Mouse (Mus musculus) splenic B cell, adult 2 months (primary cell): Measurements from ENCODE around the gene Ndufs5.

ENCODE experiments used
- DNase-seq: peaks from one replicate; pipeline ENCODE4 v3.0.0-alpha.2; 2011; ENCODE audit warnings: low read depth, low spot score
- H3K27me3 ChIP-seq: 2 replicates; pipeline ENCODE4 v1.6.1; 2012; ENCODE audit warnings: mild to moderate bottlenecking, low read length, moderate library complexity, mixed read lengths; ENCODE audit not compliant: control insufficient read depth, poor library complexity, insufficient read depth, severe bottlenecking
- H3K36me3 ChIP-seq: 2 replicates; pipeline ENCODE4 v1.6.1; 2012; ENCODE audit warnings: mild to moderate bottlenecking, low read length, moderate library complexity, mixed read lengths; ENCODE audit not compliant: control insufficient read depth, poor library complexity, insufficient read depth, severe bottlenecking

Gene Ndufs5

GRCm38 (mm10) chr4:123721761-123722160 is 3.8 kb upstream of the Ndufs5 start:
- H3K27me3 ChIP-seq, result no peaks in the 10 kb centered on the region
- DNase-seq, result no peak
- no peaks in the 10 kb centered on the region for H3K36me3 ChIP-seq

- peaks cover 3% of the 10 kb centered on the region; the same call in 1 of the 2 replicates for H3K36me3 ChIP-seq
- DNase-seq, result no peak
- H3K27me3 ChIP-seq, result no peaks in the 10 kb centered on the region
Measured at GRCm38 (mm10) chr4:123718434-123718780, 405 bp upstream of the Ndufs5 start.

DNA sequence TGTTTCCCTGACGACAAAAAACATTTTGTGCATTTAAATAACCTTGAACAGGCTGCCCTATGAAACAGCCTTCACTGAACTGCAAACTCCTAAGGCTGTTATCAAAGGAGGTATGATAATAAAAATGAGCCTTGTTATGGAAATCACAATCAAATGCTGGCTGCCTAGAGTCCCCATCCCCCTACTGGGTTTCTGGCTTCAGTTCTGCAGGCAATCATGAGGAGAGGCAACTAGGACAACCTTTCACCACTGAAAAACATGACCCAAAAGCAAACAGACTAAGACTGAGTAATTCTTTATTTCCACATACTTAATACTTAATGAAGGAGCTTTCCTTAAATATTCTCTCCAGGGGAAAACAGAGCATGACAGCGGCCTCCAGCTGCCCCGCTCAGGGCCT is 5.6 kb downstream of the Ndufs5 start:
- no peaks in the 10 kb centered on the region for H3K27me3 ChIP-seq
- peaks cover 3% of the 10 kb centered on the region; the same call in 1 of the 2 replicates for H3K36me3 ChIP-seq
- no peak for DNase-seq

- H3K27me3 ChIP-seq, result no peaks in the 10 kb centered on the region
- DNase-seq, result no peak
- H3K36me3 ChIP-seq, result no peaks in the 10 kb centered on the region
Measured at GRCm38 (mm10) chr4:123707340-123707739, 10.7 kb downstream of the Ndufs5 start.

DNA sequence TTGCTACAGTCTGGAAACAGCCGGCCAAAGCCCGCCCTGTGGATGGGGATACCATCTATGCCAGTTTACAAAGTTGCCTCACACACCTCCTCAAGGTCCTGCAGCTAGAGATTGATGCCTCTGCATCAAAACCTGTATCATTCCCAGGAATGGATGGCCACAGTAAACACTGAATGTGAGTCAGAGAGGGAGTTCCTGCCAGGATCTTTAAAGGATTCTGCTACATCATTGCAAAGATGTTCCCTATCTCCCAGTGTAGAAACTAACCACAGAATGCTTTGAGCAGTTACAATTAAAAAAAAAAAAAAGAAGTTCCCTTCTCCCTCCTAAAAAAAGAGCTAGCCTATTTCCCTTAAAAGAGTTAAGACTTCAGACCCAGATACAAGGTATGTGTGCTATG is 12.7 kb downstream of the Ndufs5 start:
- no peak for DNase-seq
- Histone ChIP-seq H3K36me3 (no peaks in the 10 kb centered on the region), H3K27me3 (no peaks in the 10 kb centered on the region)

DNA sequence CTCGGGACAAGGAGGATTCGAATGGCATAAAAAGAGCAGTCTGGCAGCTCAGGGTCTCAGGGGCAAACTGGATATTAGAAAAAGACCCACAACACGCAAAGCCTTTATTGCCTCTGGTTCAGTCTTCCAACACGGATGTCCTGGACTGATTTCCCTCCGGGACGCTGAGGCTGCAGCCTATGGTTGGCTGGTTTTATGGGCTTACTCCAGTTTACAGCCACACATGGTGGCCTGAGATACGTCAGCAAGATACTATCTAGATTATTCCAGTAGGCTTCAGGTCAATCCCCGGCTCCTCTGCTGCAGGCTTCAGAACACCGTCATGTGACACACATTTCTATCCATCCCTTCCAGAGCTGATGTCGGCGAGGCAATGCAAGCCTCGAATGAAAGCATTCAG is 24.6 kb downstream of the Ndufs5 start:
- Histone ChIP-seq H3K36me3 (no peaks in the 10 kb centered on the region), H3K27me3 (no peaks in the 10 kb centered on the region)
- no peak for DNase-seq

GRCm38 (mm10) chr4:123692071-123692470 is 25.9 kb downstream of the Ndufs5 start:
- Histone ChIP-seq H3K27me3 (no peaks in the 10 kb centered on the region), H3K36me3 (no peaks in the 10 kb centered on the region)
- DNase-seq, result no peak

DNA sequence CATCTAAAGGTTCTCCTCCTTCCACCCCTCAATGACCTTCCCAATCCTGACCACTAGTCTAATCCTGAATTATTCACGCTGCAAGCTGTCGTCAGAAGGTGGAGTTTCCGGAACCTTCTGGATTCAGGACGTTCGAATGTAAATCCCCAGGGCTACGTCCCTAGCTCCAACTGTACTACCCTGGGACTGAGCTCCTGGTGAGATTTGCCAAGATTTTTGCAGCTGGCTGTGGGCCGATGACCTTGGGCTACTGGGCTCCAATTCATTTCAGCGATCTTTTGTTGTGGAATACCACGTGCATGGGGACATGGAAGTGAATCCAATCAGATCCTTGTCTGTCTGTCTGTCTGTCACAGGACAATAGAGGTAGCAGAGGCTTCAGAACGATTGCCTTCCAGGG is 27.7 kb downstream of the Ndufs5 start:
- DNase-seq, result no peak
- Histone ChIP-seq H3K36me3 (no peaks in the 10 kb centered on the region), H3K27me3 (no peaks in the 10 kb centered on the region)

DNA sequence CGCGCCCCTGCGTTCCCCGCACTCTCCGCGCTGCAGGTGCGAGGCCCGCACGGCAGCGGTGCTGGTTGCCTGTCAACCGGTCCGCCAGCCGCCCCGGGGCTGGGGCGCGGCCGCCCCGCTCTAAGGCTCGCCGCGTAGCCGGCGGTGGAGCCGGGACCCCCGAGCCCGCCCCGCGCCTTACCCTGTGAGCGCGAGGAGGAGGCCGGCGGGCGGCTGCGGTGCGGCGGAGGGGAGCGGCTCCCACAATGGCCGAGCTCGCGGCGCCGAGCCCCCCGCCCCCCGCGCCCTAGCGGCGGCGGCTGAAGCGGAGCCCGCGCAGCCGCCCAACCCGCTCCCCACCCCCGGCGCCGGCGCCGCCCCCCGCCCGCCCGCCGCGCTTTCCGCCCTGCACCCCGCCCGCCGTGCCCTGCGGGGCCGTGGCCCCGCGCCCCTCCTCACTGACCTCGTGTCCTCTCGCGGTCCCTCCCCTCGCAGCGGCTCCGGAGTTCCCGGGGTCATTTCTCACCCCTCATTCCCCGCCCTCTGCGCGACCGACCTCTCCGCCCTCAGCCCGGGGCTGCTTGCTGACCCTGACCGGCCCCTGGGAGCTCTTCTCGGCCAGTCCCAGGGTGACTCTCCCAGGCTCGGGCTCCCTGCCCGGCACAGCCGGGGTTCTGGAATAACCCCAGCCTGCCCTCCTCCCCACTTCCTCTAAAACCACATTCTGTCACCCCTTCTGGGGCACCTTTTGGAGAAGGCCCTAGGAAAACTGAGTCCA is 30.8 kb downstream of the Ndufs5 start:
- Histone ChIP-seq H3K27me3 (no peaks in the 10 kb centered on the region), H3K36me3 (no peaks in the 10 kb centered on the region)
- DNase-seq, result peak; percentile 11

DNA sequence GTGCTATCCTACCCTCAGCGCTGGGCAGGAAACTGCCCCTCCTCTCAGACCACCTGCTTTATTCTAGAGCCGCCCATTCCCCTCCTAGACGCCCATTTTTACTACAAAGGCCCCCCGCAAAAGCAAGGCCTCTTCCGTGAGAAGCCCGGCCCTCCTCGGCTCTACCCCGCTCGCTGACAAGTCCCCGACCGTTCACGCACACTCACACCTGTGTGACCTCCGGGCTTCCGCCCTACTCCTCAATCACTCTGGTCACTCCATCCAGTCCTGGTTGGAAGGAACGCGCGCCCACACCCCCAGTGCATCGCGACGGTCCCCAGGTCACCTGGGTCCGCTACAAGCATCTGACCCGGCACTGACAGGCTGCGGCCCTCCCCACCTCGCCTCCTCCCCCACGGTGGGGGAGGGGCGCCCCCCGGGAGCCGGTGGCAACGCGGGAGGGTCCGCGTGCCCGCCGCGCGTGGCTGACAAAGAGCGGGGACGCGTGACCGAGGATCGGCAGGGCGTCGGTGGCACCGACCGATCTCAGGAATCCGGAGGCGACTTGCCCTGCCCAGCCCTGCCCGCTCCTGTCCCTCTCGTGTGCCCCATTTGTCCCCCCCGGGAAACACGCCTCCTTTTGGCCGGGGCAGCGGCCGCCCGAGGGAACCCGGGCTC is 31.5 kb downstream of the Ndufs5 start:
- no peaks in the 10 kb centered on the region for H3K36me3 ChIP-seq
- DNase-seq, result peak; percentile 13
- no peaks in the 10 kb centered on the region for H3K27me3 ChIP-seq

- DNase-seq, result no peak
- no peaks in the 10 kb centered on the region for H3K36me3 ChIP-seq
- H3K27me3 ChIP-seq, result no peaks in the 10 kb centered on the region; the same call in 1 of the 2 replicates
Measured at GRCm38 (mm10) chr4:123685506-123686242, 32.3 kb downstream of the Ndufs5 start.

DNA sequence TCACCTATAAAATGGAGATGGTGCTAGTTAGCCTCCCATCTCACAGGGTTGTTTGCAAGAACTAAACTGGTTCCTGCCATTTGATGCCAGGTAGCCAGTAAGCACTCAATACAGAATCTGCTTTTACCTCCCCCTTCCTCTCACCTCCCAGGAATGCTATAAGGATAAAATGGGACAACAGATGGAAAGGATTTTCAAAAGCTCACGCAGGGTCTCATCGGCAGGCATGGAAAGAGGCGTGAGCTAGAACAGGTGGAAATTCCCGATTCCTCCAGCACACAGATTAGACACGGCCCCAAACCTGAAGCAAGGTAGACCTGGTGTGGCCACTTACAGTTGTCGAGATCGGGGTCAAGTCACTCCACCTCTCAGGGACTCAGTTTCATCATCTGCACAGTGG is 33.0 kb downstream of the Ndufs5 start:
- no peaks in the 10 kb centered on the region for H3K36me3 ChIP-seq

GRCm38 (mm10) chr4:123684260-123684659 is 33.7 kb downstream of the Ndufs5 start, which contains the start of gene Macf1:
Gene Macf1 (minus strand): TSS chr4:123684360.
- no peaks in the 10 kb centered on the region; the same call in 1 of the 2 replicates for H3K27me3 ChIP-seq
- DNase-seq, result no peak
- H3K36me3 ChIP-seq, result no peaks in the 10 kb centered on the region

More for the DNA sequence above, 33.0 kb downstream of the Ndufs5 start:
- no peaks in the 10 kb centered on the region; the same call in 1 of the 2 replicates for H3K27me3 ChIP-seq
- no peak for DNase-seq

DNA sequence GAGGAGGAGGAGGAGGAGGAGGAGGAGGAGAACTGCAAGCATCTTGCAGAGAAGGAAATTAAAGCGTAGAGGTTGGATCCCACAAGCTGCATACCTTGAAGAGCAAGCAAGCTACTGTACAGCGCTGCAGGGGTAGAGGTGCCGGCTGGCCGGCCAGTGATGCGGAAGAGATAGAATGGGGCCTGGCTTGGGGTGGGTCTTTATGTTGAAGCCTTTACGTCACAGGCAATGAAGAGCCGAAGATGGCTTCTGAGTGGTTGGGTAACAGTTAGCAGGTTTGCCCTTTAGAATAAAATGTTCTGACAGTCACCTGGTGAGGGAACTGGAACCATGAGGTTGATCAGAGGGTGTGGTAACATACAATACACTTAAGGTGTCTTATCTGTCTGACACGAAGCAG is 35.7 kb downstream of the Ndufs5 start:
- no peaks in the 10 kb centered on the region for H3K36me3 ChIP-seq
- no peak for DNase-seq
- H3K27me3 ChIP-seq, result no peaks in the 10 kb centered on the region; the same call in 1 of the 2 replicates

DNA sequence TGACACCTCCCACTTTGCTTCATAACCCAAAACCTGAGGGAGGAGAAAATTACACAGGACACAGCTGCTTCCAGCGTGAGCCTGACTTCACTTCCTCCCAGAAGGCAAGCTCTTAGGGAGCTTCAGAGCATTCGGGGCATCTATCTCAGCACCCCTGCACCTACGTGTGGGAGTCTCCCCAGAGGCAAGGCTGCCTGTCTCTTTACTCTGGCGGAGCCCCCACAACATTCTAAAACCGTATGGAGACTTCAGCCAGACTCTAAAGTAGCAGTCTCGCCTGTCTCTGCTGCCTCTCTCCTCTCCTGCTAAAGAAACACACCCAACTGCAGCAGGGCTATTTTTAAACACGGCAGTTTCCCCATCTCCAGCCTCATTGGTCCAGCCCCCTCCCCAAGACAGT is 37.0 kb downstream of the Ndufs5 start:
- H3K27me3 ChIP-seq, result no peaks in the 10 kb centered on the region; the same call in 1 of the 2 replicates
- DNase-seq, result no peak
- H3K36me3 ChIP-seq, result no peaks in the 10 kb centered on the region
